In genomic region chr10:59379927-59380326, GRCm38 (mm10) we compare ENCODE assay signal across 20 mouse cellular contexts. TPM values are rescaled to one million over a fixed set of nuclear protein-coding genes. Genes with fewer than 3 reads are reported as not detected.
A peak's percentile ranks its signal among the peaks of the same experiment; 100 is the strongest.
DNase-seq lines count a peak whose midpoint lies in the region; ATAC-seq and TF ChIP-seq lines count a peak whose summit lies in the region.
"Had no signal": no experiment of that assay in that cellular context is flagged by ENCODE, and none has a peak within 500 bp of the region (broad histone marks: within the 10 kb centered on the region; RNA-seq: fewer than 3 reads in every experiment).

No protein-coding gene starts in this region.

- H3K9ac ChIP-seq in heart, embryonic 12.5 days, result no peak overlapping the region
- H3K9ac ChIP-seq in heart, adult 2 months (ENCODE audit: low read depth, low read length), result no peak overlapping the region
- H3K9ac ChIP-seq in liver, embryonic 16.5 days (ENCODE audit: low read depth, low read length), result 0 out of 2 replicates have a peak overlapping the region, but pooled peaks have one; percentile 12
- H3K9ac ChIP-seq in forebrain, embryonic 12.5 days, result no peak overlapping the region
- H3K9ac ChIP-seq: embryonic facial prominence, embryonic 13.5 days; heart, embryonic 15.5 days; limb, embryonic 13.5 days; midbrain, embryonic 13.5 days had no signal

- WGBS in heart, embryonic 12.5 days, result 9% methylated on average over 3 of the region's 3 CpGs
- 10% methylated on average over 3 of the region's 3 CpGs for WGBS in heart, adult 2 months
- 9% methylated on average over 3 of the region's 3 CpGs for WGBS in liver, embryonic 16.5 days (ENCODE audit: insufficient replicate concordance)
- 53% methylated on average over 3 of the region's 3 CpGs for WGBS in forebrain, embryonic 12.5 days

- peak; percentile 45; the same call in 1 of the 2 replicates for ATAC-seq in heart, embryonic 12.5 days (ENCODE audit: insufficient number of reproducible peaks, low FRiP score)
- peak; percentile 78 for ATAC-seq in activated CD4-positive, CD25-positive, alpha-beta regulatory T cell, adult 4 months
- ATAC-seq in liver, embryonic 16.5 days (ENCODE audit: low read depth), result peak; percentile 16; the same call in 1 of the 2 replicates
- ATAC-seq in forebrain, embryonic 12.5 days (ENCODE audit: low FRiP score), result no peak
- ATAC-seq: forebrain, embryonic 16.5 days; hindbrain, embryonic 16.5 days; midbrain, embryonic 13.5 days had no signal

- no peak for TF ChIP-seq CTCF in heart, adult 2 months (IDR thresholded peaks at IDR 0.05)

- H3K27ac ChIP-seq in heart, embryonic 12.5 days (ENCODE audit: poor library complexity, severe bottlenecking), result peak overlapping the region; percentile 58
- H3K27ac ChIP-seq in heart, adult 2 months, result no peak overlapping the region
- H3K27ac ChIP-seq in liver, embryonic 16.5 days (ENCODE audit: low read length), result peak overlapping the region; percentile 21; the same call in 1 of the 2 replicates
- no peak overlapping the region for H3K27ac ChIP-seq in forebrain, embryonic 12.5 days
- H3K27ac ChIP-seq: embryonic facial prominence, embryonic 13.5 days; gastrocnemius, adult 2 months; heart, embryonic 15.5 days; left cerebral cortex, adult 2 months; limb, embryonic 13.5 days; midbrain, embryonic 13.5 days had no signal

- H3K9me3 ChIP-seq in heart, embryonic 12.5 days (replicated peaks), result no peaks in the 10 kb centered on the region
- H3K9me3 ChIP-seq in liver, embryonic 16.5 days (replicated peaks; ENCODE audit: control insufficient read depth, low read length), result no peaks in the 10 kb centered on the region; the same call in 1 of the 2 replicates
- H3K9me3 ChIP-seq in forebrain, embryonic 12.5 days, result no peaks in the 10 kb centered on the region
- H3K9me3 ChIP-seq: embryonic facial prominence, embryonic 13.5 days; heart, embryonic 15.5 days; limb, embryonic 13.5 days; midbrain, embryonic 13.5 days had no signal

- H3K79me2 ChIP-seq in heart, adult 2 months (replicated peaks; ENCODE audit: control insufficient read depth, insufficient read depth, low read length), result no peaks in the 10 kb centered on the region

- intact Hi-C loops in heart, adult 2 months (cut with DNase I), result no loop called here

- DNase-seq in heart, adult 2 months, result no peak
- DNase-seq in CD4-positive, CD25-positive, alpha-beta regulatory T cell, adult 2 months (ENCODE audit: low read depth, low spot score), result peak; percentile 56
- DNase-seq in adipocyte (ENCODE audit: low spot score), result no peak
- no peak for DNase-seq in right cerebral cortex, postnatal 10 days (ENCODE audit: low spot score in 2 of 2)
- DNase-seq: adrenal gland, postnatal 25 days; cerebellum, postnatal 25 days; gastrocnemius, adult 2 months; kidney, adult 8-10 months; lung, postnatal 10 days had no signal

- H3K27me3 ChIP-seq in heart, embryonic 12.5 days (replicated peaks), result no peaks in the 10 kb centered on the region
- H3K27me3 ChIP-seq in heart, adult 2 months (ENCODE audit: control insufficient read depth, insufficient read depth, low read length), result no peaks in the 10 kb centered on the region
- H3K27me3 ChIP-seq in liver, embryonic 16.5 days (ENCODE audit: control insufficient read depth, insufficient read depth, low read depth, low read length), result no peaks in the 10 kb centered on the region
- no peaks in the 10 kb centered on the region for H3K27me3 ChIP-seq in forebrain, embryonic 12.5 days
- H3K27me3 ChIP-seq: embryonic facial prominence, embryonic 13.5 days; heart, embryonic 15.5 days; limb, embryonic 13.5 days; midbrain, embryonic 13.5 days had no signal

- TF ChIP-seq POLR2A in heart, adult 2 months (IDR thresholded peaks at IDR 0.05; ENCODE audit: insufficient read depth, low read depth, low read length), result no peak

- H3K4me1 ChIP-seq in heart, embryonic 12.5 days (replicated peaks), result peaks cover 12% of the 10 kb centered on the region
- no peaks in the 10 kb centered on the region; the same call in 1 of the 2 replicates for H3K4me1 ChIP-seq in heart, adult 2 months (ENCODE audit: control insufficient read depth, insufficient read depth, low read length)
- peaks cover 12% of the 10 kb centered on the region for H3K4me1 ChIP-seq in liver, embryonic 16.5 days (ENCODE audit: control insufficient read depth, low read depth, low read length)
- no peaks in the 10 kb centered on the region for H3K4me1 ChIP-seq in forebrain, embryonic 12.5 days
- H3K4me1 ChIP-seq: limb, embryonic 13.5 days; midbrain, embryonic 13.5 days had no signal

- peaks cover under 1% of the 10 kb centered on the region; the same call in 1 of the 2 replicates for H3K36me3 ChIP-seq in heart, embryonic 12.5 days
- H3K36me3 ChIP-seq in heart, adult 2 months (ENCODE audit: control insufficient read depth, insufficient read depth, low read length), result no peaks in the 10 kb centered on the region
- no peaks in the 10 kb centered on the region for H3K36me3 ChIP-seq in liver, embryonic 16.5 days (ENCODE audit: control insufficient read depth, insufficient read depth)
- H3K36me3 ChIP-seq in forebrain, embryonic 12.5 days (replicated peaks), result no peaks in the 10 kb centered on the region
- H3K36me3 ChIP-seq: heart, embryonic 15.5 days had no signal

- H3K4me3 ChIP-seq in heart, embryonic 12.5 days, result no peak overlapping the region
- no peak overlapping the region for H3K4me3 ChIP-seq in heart, adult 2 months
- no peak overlapping the region for H3K4me3 ChIP-seq in liver, embryonic 16.5 days (ENCODE audit: low read depth, low read length)
- no peak overlapping the region for H3K4me3 ChIP-seq in forebrain, embryonic 12.5 days (replicated peaks)
- H3K4me3 ChIP-seq: embryonic facial prominence, embryonic 13.5 days; gastrocnemius, adult 2 months; heart, embryonic 15.5 days; left cerebral cortex, adult 2 months; limb, embryonic 13.5 days; midbrain, embryonic 13.5 days had no signal

- H3K4me2 ChIP-seq in heart, embryonic 12.5 days, result no peak overlapping the region
- H3K4me2 ChIP-seq in liver, embryonic 16.5 days (ENCODE audit: low read depth, low read length), result peak overlapping the region; percentile 24; the same call in 1 of the 2 replicates
- H3K4me2 ChIP-seq in forebrain, embryonic 12.5 days, result no peak overlapping the region
- H3K4me2 ChIP-seq: embryonic facial prominence, embryonic 13.5 days; heart, embryonic 15.5 days; limb, embryonic 13.5 days; midbrain, embryonic 13.5 days had no signal

- TF ChIP-seq EP300 in heart, adult 2 months (IDR thresholded peaks at IDR 0.05; ENCODE audit: insufficient read depth, low read depth, low read length), result no peak

RNA-seq across cellular contexts. Expression of gene Gm10273, which starts 15.5 kb away (rescaled TPM):
- polyA plus RNA-seq in heart, embryonic 12.5 days (2016; fragmentation: Nextera tagmentation; extraction: Ambion mirVana), result 5.1 and 7.2 TPM in 2 replicates
- 100 to 1,000 TPM; 123 to 156 TPM for total RNA-seq in heart, adult 2 months (2021)
- 19.1 and 64.0 TPM in 2 replicates for polyA plus RNA-seq in heart, adult 2 months (2012; rRNA removed)
- polyA plus RNA-seq in activated CD4-positive, CD25-positive, alpha-beta regulatory T cell, adult 4 months (2017; shearing (Covaris generic)), result 10 to 100 TPM; 37.3 to 71.3 TPM
- polyA plus RNA-seq in liver, embryonic 16.5 days (2015; fragmentation: Nextera tagmentation; extraction: Ambion mirVana), result 3.3 and 5.6 TPM in 2 replicates
- polyA plus RNA-seq in forebrain, embryonic 12.5 days (2016; fragmentation: Nextera tagmentation; extraction: Ambion mirVana), result 2.4 TPM in 1 of 2 replicates, not detected in the other

RNA-seq across cellular contexts. Expression of gene Pla2g12b, which starts 23.5 kb away (rescaled TPM):
- 0.30 and 1.4 TPM in 2 replicates for polyA plus RNA-seq in heart, embryonic 12.5 days (2016; fragmentation: Nextera tagmentation; extraction: Ambion mirVana)
- not detected for total RNA-seq in heart, adult 2 months (2021)
- 0.10 TPM in 1 of 2 replicates, not detected in the other for polyA plus RNA-seq in heart, adult 2 months (2012; rRNA removed)
- polyA plus RNA-seq in activated CD4-positive, CD25-positive, alpha-beta regulatory T cell, adult 4 months (2017; shearing (Covaris generic)), result not detected
- 57.6 and 60.4 TPM in 2 replicates for polyA plus RNA-seq in liver, embryonic 16.5 days (2015; fragmentation: Nextera tagmentation; extraction: Ambion mirVana)
- polyA plus RNA-seq in forebrain, embryonic 12.5 days (2016; fragmentation: Nextera tagmentation; extraction: Ambion mirVana), result not detected in 2 replicates
- total RNA-seq: adrenal gland, postnatal 25 days; gastrocnemius, adult 2 months; left cerebral cortex, adult 2 months had no signal
- polyA plus RNA-seq: embryonic facial prominence, embryonic 13.5 days; forebrain, embryonic 16.5 days; hindbrain, embryonic 16.5 days; limb, embryonic 13.5 days; midbrain, embryonic 13.5 days had no signal

RNA-seq across cellular contexts. Expression of gene P4ha1, which starts 56.8 kb away (rescaled TPM):
- 58.9 and 59.3 TPM in 2 replicates for polyA plus RNA-seq in heart, embryonic 12.5 days (2016; fragmentation: Nextera tagmentation; extraction: Ambion mirVana)
- total RNA-seq in heart, adult 2 months (2021), result 10 to 100 TPM; 42.4 to 48.0 TPM
- 14.8 and 34.7 TPM in 2 replicates for polyA plus RNA-seq in heart, adult 2 months (2012; rRNA removed)
- polyA plus RNA-seq in activated CD4-positive, CD25-positive, alpha-beta regulatory T cell, adult 4 months (2017; shearing (Covaris generic)), result 10 to 100 TPM; 36.8 to 37.7 TPM
- polyA plus RNA-seq in liver, embryonic 16.5 days (2015; fragmentation: Nextera tagmentation; extraction: Ambion mirVana), result 14.9 and 15.0 TPM in 2 replicates
- polyA plus RNA-seq in forebrain, embryonic 12.5 days (2016; fragmentation: Nextera tagmentation; extraction: Ambion mirVana), result 33.4 and 33.6 TPM in 2 replicates

Comparison
In these comparisons a context has a peak if more than half of its experiments do, and no peak if none do; other contexts are left out.
1. H3K27ac ChIP-seq: peak in heart, embryonic 12.5 days (single experiment) and liver, embryonic 16.5 days (single experiment); none in heart, adult 2 months (single experiment) and forebrain, embryonic 12.5 days (single experiment).
2. RNA of gene Pla2g12b, which starts 23.5 kb away (polyA plus RNA-seq): 57.6 to 60.4 TPM in liver, embryonic 16.5 days; 0.30 to 1.4 TPM in heart, embryonic 12.5 days, 0.10 TPM in heart, adult 2 months, not detected in forebrain, embryonic 12.5 days and not detected in activated CD4-positive, CD25-positive, alpha-beta regulatory T cell, adult 4 months; every median in the first group is over 10 times any median in the second.